Mouse (Mus musculus) G1E (cell line): ENCODE measurements around the gene Plekhm2. TPM values are rescaled to one million over a fixed set of nuclear protein-coding genes. Genes with fewer than 3 reads are reported as not detected.

ENCODE experiments used
- ATAC-seq: 2 replicates; pipeline ENCODE4 v1.8.0; 2016; ENCODE audit warnings: mild to moderate bottlenecking; ENCODE audit not compliant: insufficient number of reproducible peaks, poor library complexity, low FRiP score, severe bottlenecking; ENCODE audit errors: extremely low read depth
- DNase-seq: peaks from one replicate; pipeline ENCODE4 v3.0.0; 2012; ENCODE audit warnings: low spot score
- H3K27me3 ChIP-seq: 2 replicates; pipeline ENCODE4 v1.6.1; 2012; ENCODE audit warnings: mild to moderate bottlenecking, low read length, inconsistent platforms; ENCODE audit not compliant: insufficient read depth
- H3K36me3 ChIP-seq: replicated peaks from 2 replicates; pipeline ENCODE3; 2012; ENCODE audit warnings: mild to moderate bottlenecking, inconsistent platforms
- H3K4me1 ChIP-seq: 2 replicates; pipeline ENCODE4 v1.6.1; 2012; ENCODE audit warnings: low read depth, low read length, inconsistent platforms, mixed read lengths; ENCODE audit not compliant: insufficient read depth
- H3K4me3 ChIP-seq: 2 replicates; pipeline ENCODE4 v1.5.1; 2012; ENCODE audit warnings: low read depth, mild to moderate bottlenecking, inconsistent platforms, low read length, moderate library complexity, mixed read lengths
- H3K9me3 ChIP-seq: replicated peaks from 2 replicates; pipeline ENCODE4 v1.6.1; 2012; ENCODE audit warnings: inconsistent platforms
- CTCF ChIP-seq: IDR thresholded peaks from 2 replicates; pipeline ENCODE4 v1.5.1; 2012; ENCODE audit warnings: low read depth, low read length, inconsistent platforms, mixed read lengths
- GATA1 ChIP-seq: IDR thresholded peaks from 2 replicates; pipeline ENCODE4 v1.6.1; 2012; ENCODE audit warnings: borderline replicate concordance, low read length, inconsistent platforms, mixed read lengths
- GATA2 ChIP-seq: IDR thresholded peaks from 2 replicates; pipeline ENCODE4 v1.6.1; 2012; ENCODE audit warnings: low read depth, low read length, inconsistent platforms, borderline replicate concordance
- POLR2AphosphoS5 ChIP-seq: IDR thresholded peaks from 2 replicates; pipeline ENCODE4 v1.6.1; 2012; ENCODE audit warnings: low read depth, low read length, inconsistent platforms; ENCODE audit not compliant: insufficient replicate concordance
- TAL1 ChIP-seq: conservative IDR thresholded peaks from 2 replicates; pipeline ENCODE4 v1.6.1; 2012; ENCODE audit warnings: low read depth, low read length, inconsistent platforms, mixed read lengths
- polyA plus RNA-seq: library from polyadenylated mRNA; stranded (reverse); fragments of >175 nt; gene quantifications from 2 replicates; pipeline ENCODE4 v1.2.3, GENCODE M21; 2012
- total RNA-seq, 2 experiments: library from RNA; stranded (forward) in 1 of 2; stranded (reverse) in 1 of 2; fragments of 200-1000 nt in 1 of 2; fragments of >200 nt in 1 of 2; fragmentation: Nextera tagmentation in 1 of 2; gene quantifications; 2 replicates each; pipeline ENCODE4 v1.2.3; 2014 to 2017

Gene Plekhm2
- total and polyA plus RNA-seq, 3 experiments, result 8.3 to 29.0 (median 20.0) TPM

- H3K4me1 ChIP-seq, result peaks cover 23% of the 10 kb centered on the region
Observed at GRCm38 (mm10) chr4:141621297-141621696, 43.4 kb downstream of the Plekhm2 start.

DNA sequence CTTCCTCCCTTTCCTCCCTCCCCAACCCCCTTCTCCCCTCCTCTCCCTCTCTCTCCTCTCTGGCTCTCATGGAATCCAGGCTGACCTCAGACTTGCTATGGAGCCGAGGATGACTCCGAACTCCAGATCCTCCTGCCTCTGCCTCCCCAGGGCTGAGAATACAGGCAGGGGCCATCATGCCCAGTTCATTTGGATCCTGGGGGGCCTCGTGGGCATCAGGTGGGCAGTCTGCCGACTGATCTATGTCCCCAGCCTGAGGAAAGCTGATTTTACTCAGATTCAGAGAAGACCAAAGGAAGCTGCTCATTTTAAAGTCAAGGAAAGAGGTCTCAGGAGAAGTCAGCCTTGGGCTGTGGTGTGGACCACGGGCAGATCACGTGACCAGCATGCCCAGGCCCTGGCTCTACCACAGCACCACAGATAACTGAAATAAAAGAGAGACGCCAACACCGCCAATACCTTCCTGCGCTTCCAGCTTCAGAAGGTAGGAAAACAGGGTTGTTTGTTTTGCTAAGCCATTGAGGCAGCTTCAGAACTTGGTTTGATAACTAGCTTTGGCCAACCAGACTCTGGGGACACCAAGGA lies 45.3 kb downstream of the Plekhm2 start:
- ATAC-seq (no peak), DNase-seq (no peak)
- Histone ChIP-seq H3K36me3 (no peaks in the 10 kb centered on the region), H3K27me3 (peaks cover 67% of the 10 kb centered on the region), H3K4me3 (no peak overlapping the region), H3K9me3 (no peaks in the 10 kb centered on the region), H3K4me1 (peaks cover 21% of the 10 kb centered on the region)
- TF ChIP-seq GATA1 (no peak), POLR2AphosphoS5 (no peak), GATA2 (no peak)

More at GRCm38 (mm10) chr4:141621297-141621696, 43.4 kb downstream of the Plekhm2 start:
- TF ChIP-seq CTCF (no peak), POLR2AphosphoS5 (no peak), GATA2 (no peak), TAL1 (no peak), GATA1 (no peak)
- no peak for DNase-seq
- H3K36me3 ChIP-seq, result peaks cover 13% of the 10 kb centered on the region
- H3K9me3 ChIP-seq, result no peaks in the 10 kb centered on the region
- no peak for ATAC-seq
- peaks cover 50% of the 10 kb centered on the region for H3K27me3 ChIP-seq
- no peak overlapping the region for H3K4me3 ChIP-seq

DNA sequence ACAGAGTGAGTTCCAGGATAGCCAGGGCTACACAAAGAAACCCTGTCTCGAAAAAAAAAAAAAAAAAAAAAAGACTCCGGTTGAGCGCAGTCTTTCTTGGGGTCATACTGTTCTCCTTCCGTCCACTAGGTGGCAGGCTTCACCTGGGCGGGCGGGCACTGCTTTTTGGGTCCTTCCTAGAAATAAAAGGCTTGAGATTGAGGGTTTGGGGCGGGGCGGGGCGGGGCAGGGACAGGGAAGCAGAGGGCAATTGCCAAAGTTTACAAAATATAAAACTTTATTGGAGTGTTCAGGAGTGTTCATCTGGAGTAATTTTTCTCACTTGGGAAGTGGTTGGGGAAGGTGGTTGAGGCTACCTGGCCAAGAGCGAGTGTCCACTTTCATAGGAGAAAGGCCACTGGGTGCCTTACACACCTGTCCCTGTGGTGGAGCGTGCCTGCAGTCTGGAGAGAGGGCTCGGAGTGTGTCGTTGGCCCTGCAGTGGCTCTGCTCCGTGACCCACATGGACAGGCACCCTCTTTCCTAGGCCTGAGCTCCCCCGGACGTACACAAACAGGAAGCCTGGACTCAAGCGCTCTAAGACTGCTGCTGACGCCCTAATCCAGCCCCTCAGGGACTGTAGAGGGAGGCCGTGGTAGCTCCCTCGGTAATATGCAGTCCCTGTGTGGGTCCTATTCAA lies 46.0 kb downstream of the Plekhm2 start, which contains the start of gene Tmem82:
Gene Tmem82 (minus strand): TSS at position 69 of the 679 bp plus-strand sequence.
- peaks cover 20% of the 10 kb centered on the region for H3K4me1 ChIP-seq
- no peaks in the 10 kb centered on the region for H3K9me3 ChIP-seq
- H3K4me3 ChIP-seq, result 0 out of 2 replicates have a peak within 1 kb of the TSS, but pooled peaks have one; percentile 9
- peaks cover 71% of the 10 kb centered on the region for H3K27me3 ChIP-seq
- TF ChIP-seq POLR2AphosphoS5 (no peak), CTCF (no peak), GATA2 (no peak)
- peak; percentile 65 for DNase-seq
- 0 out of 2 replicates have a peak, but pooled peaks have one; percentile 46 for ATAC-seq
- H3K36me3 ChIP-seq, result no peaks in the 10 kb centered on the region

DNA sequence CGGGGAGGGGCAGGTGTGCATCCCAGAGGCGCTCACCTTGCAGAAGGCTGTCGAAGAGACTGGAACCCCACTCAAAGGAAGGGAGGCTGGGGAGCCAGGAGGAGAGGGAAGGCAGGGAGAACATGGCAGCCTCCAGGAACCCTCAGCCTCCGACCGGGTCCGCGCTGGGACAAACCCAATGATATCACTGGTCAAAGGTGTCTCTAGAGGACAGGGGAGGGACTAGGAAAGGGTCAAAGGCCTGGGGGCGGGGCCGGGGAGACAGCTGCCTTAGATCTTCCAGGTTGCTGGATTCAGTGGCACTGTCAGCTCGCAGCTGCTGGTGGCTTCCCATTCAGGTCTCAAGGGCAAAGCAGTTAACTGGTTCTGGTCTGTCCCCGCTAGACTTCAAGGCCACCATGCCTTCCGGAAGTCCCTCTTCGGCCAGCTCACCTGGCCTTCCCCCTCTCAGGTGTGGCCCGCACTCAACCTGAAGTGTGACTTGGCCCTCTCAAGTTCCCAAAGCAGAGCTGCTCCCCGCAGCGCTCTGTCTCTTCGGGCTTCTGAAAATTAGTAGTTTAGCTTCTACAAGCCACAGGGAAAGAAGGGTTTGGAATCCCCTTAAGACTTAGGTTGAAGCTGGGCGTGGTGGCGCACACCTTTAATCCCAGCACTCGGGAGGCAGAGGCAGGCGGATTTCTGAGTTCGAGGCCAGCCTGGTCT lies 46.7 kb downstream of the Plekhm2 start:
- ATAC-seq, result no peak
- Histone ChIP-seq H3K9me3 (no peaks in the 10 kb centered on the region), H3K27me3 (peaks cover 65% of the 10 kb centered on the region), H3K4me1 (peaks cover 18% of the 10 kb centered on the region), H3K36me3 (no peaks in the 10 kb centered on the region), H3K4me3 (no peak overlapping the region)
- no peak for DNase-seq
- no peak for TF ChIP-seq POLR2AphosphoS5
- no peak for TF ChIP-seq GATA2
- no peak for TF ChIP-seq GATA1
- TF ChIP-seq TAL1, result no peak
- TF ChIP-seq CTCF, result no peak

- TF ChIP-seq CTCF, result no peak
- TF ChIP-seq GATA2, result no peak
- TF ChIP-seq GATA1, result no peak
- TF ChIP-seq POLR2AphosphoS5, result no peak
- no peak for TF ChIP-seq TAL1
- ATAC-seq (no peak), DNase-seq (peak; percentile 33)
- Histone ChIP-seq H3K36me3 (no peaks in the 10 kb centered on the region), H3K4me1 (peaks cover 18% of the 10 kb centered on the region), H3K9me3 (no peaks in the 10 kb centered on the region), H3K4me3 (no peak overlapping the region), H3K27me3 (peaks cover 62% of the 10 kb centered on the region)
Observed at GRCm38 (mm10) chr4:141617299-141617698, 47.4 kb downstream of the Plekhm2 start.

DNA sequence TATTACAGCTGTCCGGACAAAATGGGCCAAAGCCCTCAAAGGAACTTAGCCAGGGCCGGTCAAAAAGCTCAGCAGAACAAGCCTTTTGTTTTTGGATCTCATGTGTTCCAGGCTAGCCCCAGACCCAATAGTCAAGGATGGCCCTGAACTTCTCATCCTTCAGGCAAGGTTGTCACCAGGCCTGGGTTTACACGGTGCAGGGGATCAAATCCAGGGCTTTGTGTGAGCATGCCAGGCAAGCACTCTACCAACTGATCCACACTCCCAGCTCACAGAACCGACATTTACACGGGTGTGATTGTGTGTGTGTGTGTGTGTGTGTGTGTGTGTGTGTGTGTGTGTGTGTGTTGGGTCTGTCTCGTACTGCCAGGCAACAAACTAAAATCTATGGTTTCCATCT lies 47.9 kb downstream of the Plekhm2 start:
- peaks cover 18% of the 10 kb centered on the region for H3K4me1 ChIP-seq
- no peaks in the 10 kb centered on the region for H3K36me3 ChIP-seq
- H3K27me3 ChIP-seq, result peaks cover 58% of the 10 kb centered on the region
- H3K9me3 ChIP-seq, result no peaks in the 10 kb centered on the region
- DNase-seq (no peak), ATAC-seq (no peak)
- TF ChIP-seq CTCF, result no peak
- TF ChIP-seq TAL1, result no peak
- no peak for TF ChIP-seq POLR2AphosphoS5
- no peak for TF ChIP-seq GATA2
- TF ChIP-seq GATA1, result no peak
- no peak overlapping the region for H3K4me3 ChIP-seq
